Mouse (Mus musculus) limb, embryonic 15.5 days (tissue): ENCODE measurements at regions not wholly inside any gene's neighbourhood (a gene's known extent, or its start where the extent isn't known, plus 50 kb on each side); places are given as distances from the start of the nearest gene placed in this dataset.

Experiments
- ATAC-seq: fragments of 200-750 bp; cut with Nextera tagmentation; 2 replicates; pipeline ENCODE4 v1.8.0; 2017; ENCODE audit warnings: low read depth, moderate TSS enrichment; ENCODE audit not compliant: insufficient number of reproducible peaks, low FRiP score, low TSS enrichment
- H3K27ac ChIP-seq: fragments of 300-500 bp; sonication (generic); 2 replicates; pipeline ENCODE4 v1.5.1; 2015; ENCODE audit warnings: moderate library complexity, mild to moderate bottlenecking, inconsistent platforms
- H3K27me3 ChIP-seq: fragments of 300-500 bp; sonication (generic); 2 replicates; pipeline ENCODE4 v1.6.1; 2015; ENCODE audit warnings: inconsistent platforms
- H3K36me3 ChIP-seq: fragments of 300-500 bp; sonication (generic); 2 replicates; pipeline ENCODE4 v1.6.1; 2015; ENCODE audit warnings: inconsistent platforms
- H3K4me1 ChIP-seq: fragments of 300-500 bp; sonication (generic); 2 replicates; pipeline ENCODE4 v1.6.1; 2015; ENCODE audit warnings: inconsistent platforms
- H3K4me2 ChIP-seq: fragments of 300-500 bp; sonication (generic); 2 replicates; pipeline ENCODE4 v1.6.1; 2015; ENCODE audit warnings: mild to moderate bottlenecking, inconsistent platforms
- H3K4me3 ChIP-seq: fragments of 300-500 bp; sonication (generic); 2 replicates; pipeline ENCODE4 v1.5.1; 2015; ENCODE audit warnings: mild to moderate bottlenecking, inconsistent platforms
- H3K9ac ChIP-seq: fragments of 300-500 bp; sonication (generic); 2 replicates; pipeline ENCODE4 v1.6.1; 2015; ENCODE audit warnings: inconsistent platforms
- H3K9me3 ChIP-seq: fragments of 300-500 bp; sonication (generic); 2 replicates; pipeline ENCODE4 v1.6.1; 2016; ENCODE audit warnings: inconsistent platforms
- WGBS: fragments of 180-500 bp; shearing (Covaris S2); methylation state at CpG from one replicate; pipeline ENCODE4 v1.1.7; 2015; 5-methylcytosine and 5-hydroxymethylcytosine counted together

- H3K27ac ChIP-seq, result no peak overlapping the region
- H3K9ac ChIP-seq, result no peak overlapping the region
- H3K4me1 ChIP-seq, result no peaks in the 10 kb centered on the region
- no peaks in the 10 kb centered on the region for H3K9me3 ChIP-seq
- no peak overlapping the region for H3K4me2 ChIP-seq
- WGBS, result 60% methylated on average over 13 of the region's 13 CpGs
- H3K27me3 ChIP-seq, result no peaks in the 10 kb centered on the region
- no peak overlapping the region for H3K4me3 ChIP-seq
- ATAC-seq, result peak; percentile 63; the same call in 1 of the 2 replicates
- no peaks in the 10 kb centered on the region for H3K36me3 ChIP-seq
These were observed 344.2 kb upstream of the Amot start for GRCm38 (mm10) chrX:145848937-145849783.

- Histone ChIP-seq H3K4me3 (no peak overlapping the region), H3K4me2 (no peak overlapping the region), H3K9me3 (no peaks in the 10 kb centered on the region), H3K27me3 (no peaks in the 10 kb centered on the region), H3K9ac (no peak overlapping the region), H3K4me1 (no peaks in the 10 kb centered on the region), H3K36me3 (no peaks in the 10 kb centered on the region), H3K27ac (no peak overlapping the region)
- ATAC-seq, result no peak
- 80% methylated on average over 1 of the region's 1 CpGs for WGBS
These were observed 328.1 kb upstream of the Amot start for GRCm38 (mm10) chrX:145833106-145833505.

- Histone ChIP-seq H3K27me3 (no peaks in the 10 kb centered on the region), H3K4me3 (no peak overlapping the region), H3K4me2 (no peak overlapping the region), H3K36me3 (no peaks in the 10 kb centered on the region), H3K9me3 (no peaks in the 10 kb centered on the region), H3K9ac (no peak overlapping the region), H3K4me1 (no peaks in the 10 kb centered on the region), H3K27ac (no peak overlapping the region)
- 75% methylated on average over 1 of the region's 1 CpGs for WGBS
- no peak for ATAC-seq
These were observed 308.0 kb upstream of the Amot start for GRCm38 (mm10) chrX:145812995-145813394.
